Mouse (Mus musculus) layer of hippocampus, postnatal 14 days (tissue): ENCODE results near the gene Car4. TPM values are rescaled to one million over a fixed set of nuclear protein-coding genes. Genes with fewer than 3 reads are reported as not detected.

Experiments used
- DNase-seq, 2 experiments: peaks; one replicate each; pipeline ENCODE4 v3.0.0; 2021 to 2022; ENCODE audit warnings: low spot score in 2 of 2, mixed read lengths in 1 of 2
- long read RNA-seq, 2 experiments: library from polyadenylated mRNA; stranded (forward); transcript quantifications; one replicate each; pipeline ENCODE4 v2.0.0; 2021
- total RNA-seq, 2 experiments: library from RNA; stranded (reverse); gene quantifications; 2 replicates each; pipeline ENCODE4 v1.2.3; 2021

The Car4 gene
- 10 to 100 TPM; 80.0 to 91.7 TPM for total RNA-seq
- long read RNA-seq, experiment 1, transcript Car4-201 (8 exons, 1,256 nt) = major isoform, 83 of 108 reads
- long read RNA-seq, experiment 1, partial matches to known transcripts = 2 of 108 reads
- long read RNA-seq, experiment 1, other reads (novel, unspliced or antisense) = 23 of 108 reads
- long read RNA-seq, experiment 2, transcript Car4-201 (8 exons, 1,256 nt) = major isoform, 118 of 138 reads
- long read RNA-seq, experiment 2, partial matches to known transcripts = 6 of 138 reads
- long read RNA-seq, experiment 2, other reads (novel, unspliced or antisense) = 14 of 138 reads

GRCm38 (mm10) chr11:84957591-84958270, at the start of gene Car4:
Gene Car4, plus strand, starts transcription at chr11:84957786.
- no peak for DNase-seq

- no peak for DNase-seq
Observed at GRCm38 (mm10) chr11:84908480-84908879, 49.1 kb upstream of the Car4 start.

- no peak for DNase-seq
Observed at GRCm38 (mm10) chr11:84910411-84910810, 47.2 kb upstream of the Car4 start.

- no peak for DNase-seq
Observed at GRCm38 (mm10) chr11:84914673-84915072, 42.9 kb upstream of the Car4 start.

- DNase-seq = peak; percentile 83 to 94
Observed at GRCm38 (mm10) chr11:84916053-84916702, 41.4 kb upstream of the Car4 start, which contains the start of gene Znhit3. Gene Znhit3, minus strand, starts transcription at chr11:84916366.

- no peak for DNase-seq
Observed at GRCm38 (mm10) chr11:84916703-84917300, 40.8 kb upstream of the Car4 start.

GRCm38 (mm10) chr11:84918425-84918824, 39.2 kb upstream of the Car4 start:
- peak; percentile 88 to 90 for DNase-seq

- no peak for DNase-seq
Observed at GRCm38 (mm10) chr11:84919276-84919675, 38.3 kb upstream of the Car4 start.

- no peak for DNase-seq
Observed at GRCm38 (mm10) chr11:84919951-84920350, 37.6 kb upstream of the Car4 start.

- DNase-seq = no peak
Observed at GRCm38 (mm10) chr11:84920981-84921380, 36.6 kb upstream of the Car4 start.

GRCm38 (mm10) chr11:84932261-84932660, 25.3 kb upstream of the Car4 start:
- no peak for DNase-seq

- DNase-seq = peak; percentile 66 to 87
Observed at GRCm38 (mm10) chr11:84939508-84940053, 18.0 kb upstream of the Car4 start.

- DNase-seq = no peak
Observed at GRCm38 (mm10) chr11:84940140-84940539, 17.4 kb upstream of the Car4 start.

- no peak for DNase-seq
Observed at GRCm38 (mm10) chr11:84943948-84944347, 13.6 kb upstream of the Car4 start.

- no peak for DNase-seq
Observed at GRCm38 (mm10) chr11:84944639-84945435, 12.7 kb upstream of the Car4 start.

- DNase-seq = no peak
Observed at GRCm38 (mm10) chr11:84945841-84946240, 11.7 kb upstream of the Car4 start.

- peak in 1 of 2 experiments; percentile 43 for DNase-seq
Observed at GRCm38 (mm10) chr11:84947206-84947605, 10.4 kb upstream of the Car4 start.

GRCm38 (mm10) chr11:84948114-84948513, 9.5 kb upstream of the Car4 start:
- DNase-seq = no peak

- no peak for DNase-seq
Observed at GRCm38 (mm10) chr11:84948526-84948925, 9.1 kb upstream of the Car4 start.

- DNase-seq = no peak
Observed at GRCm38 (mm10) chr11:84952611-84953010, 5.0 kb upstream of the Car4 start.

- no peak for DNase-seq
Observed at GRCm38 (mm10) chr11:84956400-84956799, 1.2 kb upstream of the Car4 start.
